Mouse (Mus musculus) CH12.LX (cell line): ENCODE results near the gene Fnbp1. TPM values are rescaled to one million over a fixed set of nuclear protein-coding genes. Genes with fewer than 3 reads are reported as not detected.
A peak's percentile ranks its signal among the peaks of the same experiment; 100 is the strongest.

ENCODE experiments used
- DNase-seq: peaks from one replicate; pipeline ENCODE4 v3.0.0-alpha.2; 2013; ENCODE audit errors: extremely low read depth
- H3K27ac ChIP-seq: 2 replicates; pipeline ENCODE4 v1.5.1; 2012; ENCODE audit warnings: low read depth, mild to moderate bottlenecking, control low read depth, moderate library complexity; ENCODE audit not compliant: insufficient read depth
- H3K27me3 ChIP-seq: replicated peaks from 2 replicates; pipeline ENCODE3; 2012; ENCODE audit warnings: inconsistent platforms
- H3K36me3 ChIP-seq, 2 experiments: replicated peaks in 1 of 2; 2 replicates each; pipeline versions ENCODE3 to v1.6.1; 2012; ENCODE audit warnings: inconsistent platforms in 1 of 2, low read length in 1 of 2, mild to moderate bottlenecking in 1 of 2, mixed read lengths in 1 of 2, moderate library complexity in 1 of 2; ENCODE audit not compliant: control insufficient read depth in 1 of 2, insufficient read depth in 1 of 2
- H3K4me1 ChIP-seq, 2 experiments: 2 replicates each; pipeline ENCODE4 v1.6.1; 2012; ENCODE audit warnings: inconsistent platforms in 1 of 2, moderate library complexity in 1 of 2; ENCODE audit not compliant: insufficient read depth in 2 of 2, control insufficient read depth in 1 of 2
- H3K4me2 ChIP-seq: 2 replicates; pipeline ENCODE4 v1.6.1; 2012; ENCODE audit warnings: low read depth, mild to moderate bottlenecking, control low read depth; ENCODE audit not compliant: poor library complexity, insufficient read depth, severe bottlenecking
- H3K4me3 ChIP-seq, 3 experiments: fragments of 150-350 bp in 1 of 3; sonication (generic) in 1 of 3; replicated peaks in 1 of 3; 2 replicates each; pipeline versions ENCODE3 to v1.5.1; 2011 to 2012; ENCODE audit warnings: low read depth in 2 of 3, low read length in 2 of 3, mild to moderate bottlenecking in 2 of 3, moderate library complexity in 2 of 3, control low read depth in 1 of 3, improper control_type of control experiment in 1 of 3, inconsistent platforms in 1 of 3, mixed read lengths in 1 of 3; ENCODE audit not compliant: poor library complexity in 1 of 3
- H3K79me2 ChIP-seq: replicated peaks from 2 replicates; pipeline ENCODE4 v1.6.1; 2012; ENCODE audit warnings: mild to moderate bottlenecking, moderate library complexity; ENCODE audit not compliant: control insufficient read depth, poor library complexity, insufficient read depth, severe bottlenecking; ENCODE audit errors: extremely low read depth
- H3K9ac ChIP-seq: 2 replicates; pipeline ENCODE4 v1.6.1; 2012; ENCODE audit warnings: low read depth, mild to moderate bottlenecking, control low read depth, moderate library complexity; ENCODE audit not compliant: insufficient read depth
- H3K9me3 ChIP-seq: replicated peaks from 2 replicates; pipeline ENCODE3; 2012; ENCODE audit warnings: low read length, inconsistent platforms, mixed read lengths
- BHLHE40 ChIP-seq: IDR thresholded peaks from 2 replicates; pipeline ENCODE4 v1.6.1; 2011; ENCODE audit warnings: mild to moderate bottlenecking, low read depth, low read length, improper control_type of control experiment
- CHD1 ChIP-seq: IDR thresholded peaks from 2 replicates; pipeline ENCODE4 v1.6.1; 2012; ENCODE audit warnings: low read depth, low read length, improper control_type of control experiment, inconsistent platforms
- CHD2 ChIP-seq: IDR thresholded peaks from 2 replicates; pipeline ENCODE4 v1.6.1; 2011; ENCODE audit warnings: low read length, improper control_type of control experiment
- CTCF ChIP-seq, 2 experiments: IDR thresholded peaks in 1 of 2; conservative IDR thresholded peaks in 1 of 2; 2 replicates each; pipeline ENCODE4 v1.5.1; 2011 to 2012; ENCODE audit warnings: low read depth in 2 of 2, low read length in 2 of 2, improper control_type of control experiment in 1 of 2, inconsistent platforms in 1 of 2, mild to moderate bottlenecking in 1 of 2, moderate library complexity in 1 of 2
- E2F4 ChIP-seq: IDR thresholded peaks from 2 replicates; pipeline ENCODE4 v1.6.1; 2011; ENCODE audit warnings: low read depth, low read length, improper control_type of control experiment; ENCODE audit not compliant: insufficient replicate concordance
- ETS1 ChIP-seq: conservative IDR thresholded peaks from 2 replicates; pipeline ENCODE4 v1.6.1; 2012; ENCODE audit warnings: low read depth, mild to moderate bottlenecking, inconsistent platforms, low read length, improper control_type of control experiment, moderate library complexity
- IRF4 ChIP-seq: IDR thresholded peaks from 2 replicates; pipeline ENCODE4 v1.6.1; 2014; ENCODE audit warnings: low read depth, mild to moderate bottlenecking, inconsistent platforms, low read length, improper control_type of control experiment
- JUND ChIP-seq: conservative IDR thresholded peaks from 2 replicates; pipeline ENCODE4 v1.6.1; 2011; ENCODE audit warnings: low read depth, low read length, improper control_type of control experiment
- MAFK ChIP-seq: IDR thresholded peaks from 2 replicates; pipeline ENCODE4 v1.6.1; 2011; ENCODE audit warnings: low read length, improper control_type of control experiment; ENCODE audit not compliant: insufficient replicate concordance
- MEF2A ChIP-seq: IDR thresholded peaks from 2 replicates; pipeline ENCODE4 v1.6.1; 2014; ENCODE audit warnings: low read depth, mild to moderate bottlenecking, inconsistent platforms, low read length, improper control_type of control experiment, borderline replicate concordance
- MXI1 ChIP-seq: IDR thresholded peaks from 2 replicates; pipeline ENCODE4 v1.6.1; 2011; ENCODE audit warnings: mild to moderate bottlenecking, low read depth, low read length, improper control_type of control experiment
- NELFE ChIP-seq: IDR thresholded peaks from 2 replicates; pipeline ENCODE4 v1.6.1; 2011; ENCODE audit warnings: low read depth, low read length, improper control_type of control experiment
- NRF1 ChIP-seq: IDR thresholded peaks from 2 replicates; pipeline ENCODE4 v1.6.1; 2014; ENCODE audit warnings: low read depth, mild to moderate bottlenecking, inconsistent platforms, low read length, improper control_type of control experiment, moderate library complexity
- SIN3A ChIP-seq: IDR thresholded peaks from 2 replicates; pipeline ENCODE4 v1.6.1; 2012; ENCODE audit warnings: low read length, improper control_type of control experiment, inconsistent platforms
- SMC3 ChIP-seq: IDR thresholded peaks from 2 replicates; pipeline ENCODE4 v1.6.1; 2011; ENCODE audit warnings: low read depth, low read length, improper control_type of control experiment
- TBP ChIP-seq: conservative IDR thresholded peaks from 2 replicates; pipeline ENCODE4 v1.6.1; 2011; ENCODE audit warnings: low read depth, low read length, improper control_type of control experiment
- TCF12 ChIP-seq: IDR thresholded peaks from 2 replicates; pipeline ENCODE4 v1.6.1; 2014; ENCODE audit warnings: low read depth, mild to moderate bottlenecking, inconsistent platforms, low read length, improper control_type of control experiment
- UBTF ChIP-seq: IDR thresholded peaks from 2 replicates; pipeline ENCODE4 v1.6.1; 2012; ENCODE audit warnings: low read depth, mild to moderate bottlenecking, inconsistent platforms, low read length, improper control_type of control experiment, moderate library complexity
- USF1 ChIP-seq: IDR thresholded peaks from 2 replicates; pipeline ENCODE4 v1.6.1; 2014; ENCODE audit warnings: low read depth, mild to moderate bottlenecking, inconsistent platforms, low read length, improper control_type of control experiment
- USF2 ChIP-seq: conservative IDR thresholded peaks from 2 replicates; pipeline ENCODE4 v1.6.1; 2011; ENCODE audit warnings: low read depth, low read length, improper control_type of control experiment
- ZC3H11A ChIP-seq: IDR thresholded peaks from 2 replicates; pipeline ENCODE4 v1.6.1; 2012; ENCODE audit warnings: low read depth, mild to moderate bottlenecking, inconsistent platforms, low read length, improper control_type of control experiment
- ZKSCAN1 ChIP-seq: IDR thresholded peaks from 2 replicates; pipeline ENCODE4 v1.6.1; 2012; ENCODE audit warnings: low read depth, inconsistent platforms, low read length, improper control_type of control experiment, borderline replicate concordance
- ZNF384 ChIP-seq: IDR thresholded peaks from 2 replicates; pipeline ENCODE4 v1.6.1; 2012; ENCODE audit warnings: low read depth, low read length, improper control_type of control experiment, inconsistent platforms
- dilution Hi-C: fragments of 300-500 bp; cut with MboI; formaldehyde crosslinking; loops from 2 replicates; pipeline ENCODE4 v1.14.3; 2020; ENCODE audit warnings: low sequenced_read_pairs; ENCODE audit not compliant: extremely low pct_unique_long_range_greater_than_20kb, extremely low pct_ligation_motif_present
- in situ Hi-C: fragments of 300-500 bp; cut with MboI; formaldehyde crosslinking; loops from 3 replicates; pipeline ENCODE4 v1.14.3; 2019; ENCODE audit warnings: low sequenced_read_pairs, low pct_ligation_motif_present, low pct_unique_long_range_greater_than_20kb, mixed read lengths
- polyA plus RNA-seq: library from polyadenylated mRNA; unstranded; fragments of >175 nt; gene quantifications from 2 replicates; pipeline ENCODE4 v1.2.1, GENCODE M21; 2012; ENCODE audit warnings: low read depth; ENCODE audit not compliant: insufficient read length
- total RNA-seq, 2 experiments: library from RNA; depleted of rRNA; stranded (reverse); fragments of 300-350 nt in 1 of 2; fragments of >200 nt in 1 of 2; gene quantifications; 2 replicates each; pipeline ENCODE4 v1.2.3; 2012 to 2014

Gene Fnbp1
- total and polyA plus RNA-seq, 3 experiments, result 29.6 to 133 (median 50.5) TPM

DNA sequence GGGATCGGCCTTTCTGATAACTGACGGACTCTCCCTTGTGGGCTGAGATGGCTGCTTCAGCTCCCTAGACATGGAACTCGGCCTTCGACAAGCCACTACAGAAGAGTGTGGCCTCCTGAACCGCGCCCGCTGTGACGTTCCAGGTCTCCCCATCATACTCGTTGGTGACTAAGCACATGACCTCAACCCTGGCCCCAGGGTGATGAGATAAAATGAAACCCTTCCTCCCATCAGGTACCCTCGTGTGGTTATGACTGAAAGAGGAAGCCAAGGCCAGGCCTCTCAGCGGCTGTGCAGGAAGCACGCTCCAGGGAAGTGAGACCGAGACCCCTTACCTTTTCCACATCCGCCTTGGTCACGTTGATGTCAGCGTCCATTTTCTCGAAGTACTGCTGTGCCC, 59.2 kb downstream of the Fnbp1 start (continued):
- TF ChIP-seq UBTF (no peak), CTCF (conservative IDR thresholded peaks at IDR 0.05 in 1 of 2, IDR thresholded peaks at IDR 0.05 in 1 of 2; ENCODE audit: low read depth in 2 of 2, low read length in 2 of 2) (peak in 1 of 2 experiments; percentile 18; a peak in 1 of 4 replicates), ETS1 (peak; percentile 100), TBP (no peak), IRF4 (peak; percentile 100), ZC3H11A (no peak), ZKSCAN1 (no peak), NELFE (peak; percentile 64; the same call in 1 of the 2 replicates), MAFK (peak; percentile 89), MEF2A (peak; percentile 94), USF2 (no peak)

DNA sequence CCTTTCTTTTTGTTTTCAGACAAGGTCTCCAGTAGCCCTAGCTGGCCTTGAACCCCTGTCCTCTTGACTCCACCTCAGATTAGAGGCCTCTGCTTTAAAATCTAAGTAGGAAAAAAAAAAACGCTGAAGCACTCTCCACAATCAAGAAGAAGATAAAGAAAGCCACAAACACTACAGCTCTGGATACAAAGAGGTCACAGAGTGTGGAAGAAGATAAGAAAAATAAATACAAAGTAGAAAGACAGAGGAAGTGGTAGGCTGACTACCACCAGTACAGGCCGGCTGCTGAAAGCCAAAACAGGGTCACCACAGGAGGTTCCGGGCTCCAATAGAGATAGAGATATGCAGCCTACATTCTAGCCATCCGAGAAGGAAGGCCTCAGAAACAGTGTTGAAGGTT, 60.5 kb downstream of the Fnbp1 start:
- dilution Hi-C loops (no loop called here), in situ Hi-C loops (no loop called here)
- no peak for DNase-seq
- Histone ChIP-seq H3K36me3 (peaks cover 59 to 88% of the 10 kb centered on the region in 2 experiments), H3K27ac (peak overlapping the region; percentile 73), H3K9me3 (peaks cover 8% of the 10 kb centered on the region), H3K4me3 (no peak overlapping the region), H3K79me2 (peaks cover 15% of the 10 kb centered on the region; the same call in 1 of the 2 replicates), H3K9ac (peak overlapping the region; percentile 43), H3K27me3 (no peaks in the 10 kb centered on the region), H3K4me1 (peaks cover 35 to 95% of the 10 kb centered on the region in 2 experiments), H3K4me2 (no peak overlapping the region)
- no peak for TF ChIP-seq NRF1
- TF ChIP-seq USF1, result no peak
- TF ChIP-seq ZNF384, result no peak
- no peak for TF ChIP-seq E2F4

DNA sequence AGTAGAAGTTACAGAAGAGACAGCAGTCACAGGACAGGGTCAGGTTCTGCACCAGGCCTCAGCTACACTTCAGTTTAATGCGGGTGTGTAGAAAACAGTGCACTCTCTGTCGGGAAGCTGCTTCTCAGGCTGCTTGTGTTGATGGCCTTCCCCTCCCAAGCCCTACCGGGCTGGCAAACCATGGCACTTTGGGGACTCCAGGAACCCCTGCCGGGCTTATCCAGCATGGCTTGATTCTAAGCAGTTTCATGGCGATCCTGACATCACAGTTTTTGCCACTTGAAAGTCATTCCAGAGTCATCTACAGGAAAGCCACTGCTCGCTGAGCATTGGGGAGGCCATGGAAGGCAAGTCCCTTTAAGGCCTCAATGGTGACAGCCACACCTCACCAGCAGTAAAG, 62.7 kb downstream of the Fnbp1 start:
- H3K79me2 ChIP-seq, result peaks cover 9% of the 10 kb centered on the region; the same call in 1 of the 2 replicates
- in situ Hi-C loops, result no loop called here
- dilution Hi-C loops, result no loop called here
- no peak overlapping the region for H3K27ac ChIP-seq
- no peak for TF ChIP-seq TCF12
- no peak for TF ChIP-seq CHD1
- no peak for TF ChIP-seq BHLHE40
- no peak for TF ChIP-seq CHD2
- no peak for TF ChIP-seq JUND
- TF ChIP-seq NRF1, result no peak
- TF ChIP-seq NELFE, result no peak
- no peak for TF ChIP-seq SMC3
- TF ChIP-seq UBTF, result no peak
- TF ChIP-seq MEF2A, result no peak
- no peak for TF ChIP-seq MAFK
- no peak for TF ChIP-seq MXI1
- TF ChIP-seq SIN3A, result no peak
- no peak for TF ChIP-seq IRF4
- peaks cover 33 to 96% of the 10 kb centered on the region in 2 experiments for H3K4me1 ChIP-seq
- peaks cover 51 to 82% of the 10 kb centered on the region in 2 experiments for H3K36me3 ChIP-seq
- H3K4me2 ChIP-seq, result no peak overlapping the region
- no peak overlapping the region for H3K9ac ChIP-seq
- no peak for DNase-seq
- H3K9me3 ChIP-seq, result peaks cover 4% of the 10 kb centered on the region
- no peaks in the 10 kb centered on the region for H3K27me3 ChIP-seq
- H3K4me3 ChIP-seq, result no peak overlapping the region
